Mouse (Mus musculus) gastrocnemius, postnatal 14 days (tissue): ENCODE results near the gene Zfp704. TPM values are rescaled to one million over a fixed set of nuclear protein-coding genes. Genes with fewer than 3 reads are reported as not detected.

Source experiments
- DNase-seq: peaks from one replicate; pipeline ENCODE4 v3.0.0; 2021; ENCODE audit warnings: mixed read lengths
- intact Hi-C: fragments of 180-260 bp; cut with DNase I; formaldehyde crosslinking; loops from one replicate; pipeline ENCODE4 v1.15.1; 2025; ENCODE audit warnings: low total_unique reads
- total RNA-seq, 2 experiments: library from RNA; stranded (reverse); gene quantifications; 2 replicates each; pipeline ENCODE4 v1.2.3; 2021

Zfp704 gene
- total RNA-seq, 2 experiments from 2014 or later, result 6.9 to 9.5 TPM

GRCm38 (mm10) chr3:9530097-9530780 lies 79.6 kb downstream of the Zfp704 start:
- peak; percentile 48 for DNase-seq
- intact Hi-C loops, result no loop called here

GRCm38 (mm10) chr3:9524429-9524828 lies 85.5 kb downstream of the Zfp704 start:
- DNase-seq, result no peak
- intact Hi-C loops, result loop anchor here (10.0 kb wide), 1 partner anchor 60 kb away; no protein-coding TSS in a partner anchor

- peak; percentile 53 for DNase-seq
Measured at GRCm38 (mm10) chr3:9523081-9523932, 86.6 kb downstream of the Zfp704 start.

DNA sequence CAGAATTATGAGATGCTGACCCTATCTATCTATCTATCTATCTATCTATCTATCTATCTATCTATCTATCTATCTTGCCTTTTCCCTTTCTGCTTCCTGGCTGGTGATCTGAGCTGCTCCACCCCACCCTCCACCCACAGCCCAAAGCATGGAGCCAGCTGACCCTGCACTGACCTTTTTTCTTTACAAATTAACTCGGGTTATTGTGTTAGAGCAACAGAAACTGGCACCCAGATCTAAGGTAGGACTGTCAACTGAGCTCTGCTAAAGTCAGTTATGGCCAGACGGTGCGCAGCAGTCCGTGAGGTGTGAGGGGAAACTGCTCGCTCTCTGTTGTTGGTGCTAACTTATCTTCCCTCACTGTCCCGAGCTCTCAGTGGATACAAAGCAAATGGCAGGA lies 87.9 kb downstream of the Zfp704 start:
- intact Hi-C loops, result loop anchor here (10.0 kb wide), 1 partner anchor 63 kb away; no protein-coding TSS in a partner anchor
- DNase-seq, result no peak

More at GRCm38 (mm10) chr3:9523081-9523932, 86.6 kb downstream of the Zfp704 start:
- intact Hi-C loops, result loop anchor here (10.0 kb wide), 1 partner anchor 61 kb away; no protein-coding TSS in a partner anchor

- intact Hi-C loops, result loop anchor here (10.0 kb wide), 1 partner anchor 64 kb away; no protein-coding TSS in a partner anchor
- DNase-seq, result no peak
Measured at GRCm38 (mm10) chr3:9520728-9521054, 89.2 kb downstream of the Zfp704 start.

DNA sequence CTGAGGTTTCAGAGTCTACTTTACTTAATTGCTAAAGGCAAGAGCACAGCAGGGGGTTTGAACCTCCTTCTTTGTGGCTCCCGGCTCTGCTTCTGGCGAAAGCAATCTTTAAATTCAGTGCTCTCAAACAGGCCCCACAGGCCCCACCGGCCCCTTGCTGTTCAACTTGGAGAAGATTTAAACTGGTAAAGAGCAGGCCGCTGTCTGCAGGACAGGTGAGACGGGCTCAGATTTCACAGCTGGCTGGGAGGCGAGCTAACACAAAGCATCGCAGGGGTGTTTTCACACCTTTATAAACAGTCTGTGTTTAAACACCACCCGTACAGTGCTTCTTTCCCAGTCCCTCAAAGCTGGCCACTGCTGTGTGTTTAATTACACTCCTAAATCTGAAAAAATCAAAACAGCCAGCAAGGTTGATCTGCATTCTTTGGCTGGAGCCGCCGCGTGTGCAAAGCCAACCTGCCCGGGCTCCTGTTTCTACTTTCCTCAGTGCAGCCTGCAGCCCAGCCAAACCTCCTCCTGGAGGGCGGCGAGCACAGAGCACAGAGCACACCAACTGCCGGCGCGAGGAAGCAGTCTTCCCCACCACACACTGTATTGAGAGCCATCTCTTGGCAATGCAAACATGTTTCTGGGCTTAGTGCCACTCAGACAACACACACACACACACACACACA lies 89.7 kb downstream of the Zfp704 start:
- intact Hi-C loops, result loop anchor here (10.0 kb wide), 1 partner anchor 65 kb away; no protein-coding TSS in a partner anchor
- peak; percentile 55 for DNase-seq

- DNase-seq, result no peak
- intact Hi-C loops, result no loop called here
Measured at GRCm38 (mm10) chr3:9519491-9519890, 90.4 kb downstream of the Zfp704 start.

- no peak for DNase-seq
- intact Hi-C loops, result no loop called here
Measured at GRCm38 (mm10) chr3:9518936-9519335, 90.9 kb downstream of the Zfp704 start.

DNA sequence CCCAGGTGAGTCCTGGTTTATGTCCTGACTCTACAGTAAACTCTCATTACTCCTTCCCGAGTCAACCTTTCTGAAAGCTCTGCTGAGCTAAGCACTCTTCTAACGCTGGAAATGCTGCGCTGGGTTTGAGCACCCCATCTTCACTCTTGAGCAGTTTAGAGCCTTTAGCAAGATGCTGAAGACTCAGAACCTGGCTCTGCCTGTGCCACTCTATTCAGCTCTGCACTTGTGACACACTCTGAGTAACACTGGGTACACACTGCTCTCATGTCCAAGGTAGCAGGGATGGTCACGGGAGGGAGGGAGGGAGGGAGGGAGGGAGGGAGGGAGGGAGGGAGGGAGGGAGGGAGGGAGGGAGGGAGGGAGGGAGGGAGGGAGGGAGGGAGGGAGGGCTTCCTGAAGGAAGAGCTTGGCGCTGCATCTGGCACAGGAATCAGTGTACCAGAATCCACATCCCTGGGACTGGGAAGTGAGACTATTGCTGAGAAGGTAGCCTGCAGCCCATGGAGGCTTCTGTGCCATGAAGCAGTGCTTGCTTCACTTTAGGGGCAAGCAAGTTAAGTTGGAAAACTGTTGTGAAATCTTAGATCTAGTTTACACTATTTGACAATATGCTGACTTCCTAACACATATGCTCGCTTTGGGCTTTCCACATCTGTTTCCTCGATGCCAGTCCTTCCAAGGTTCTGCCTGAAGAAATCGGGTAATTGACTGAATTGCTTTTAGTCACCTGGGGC lies 93.6 kb downstream of the Zfp704 start:
- intact Hi-C loops, result no loop called here
- no peak for DNase-seq

GRCm38 (mm10) chr3:9515527-9515926 lies 94.4 kb downstream of the Zfp704 start:
- intact Hi-C loops, result no loop called here
- DNase-seq, result no peak

GRCm38 (mm10) chr3:9513703-9514110 lies 96.2 kb downstream of the Zfp704 start:
- DNase-seq, result no peak
- intact Hi-C loops, result no loop called here

- intact Hi-C loops, result no loop called here
- DNase-seq, result no peak
Measured at GRCm38 (mm10) chr3:9512199-9512598, 97.7 kb downstream of the Zfp704 start.

GRCm38 (mm10) chr3:9505692-9506211 lies 104.1 kb downstream of the Zfp704 start:
- intact Hi-C loops, result no loop called here
- no peak for DNase-seq

- intact Hi-C loops, result no loop called here
- no peak for DNase-seq
Measured at GRCm38 (mm10) chr3:9504371-9504770, 105.5 kb downstream of the Zfp704 start.

GRCm38 (mm10) chr3:9500725-9501124 lies 109.2 kb downstream of the Zfp704 start:
- intact Hi-C loops, result no loop called here
- peak; percentile 91 for DNase-seq

GRCm38 (mm10) chr3:9499994-9500553 lies 109.8 kb downstream of the Zfp704 start:
- intact Hi-C loops, result no loop called here
- no peak for DNase-seq

DNA sequence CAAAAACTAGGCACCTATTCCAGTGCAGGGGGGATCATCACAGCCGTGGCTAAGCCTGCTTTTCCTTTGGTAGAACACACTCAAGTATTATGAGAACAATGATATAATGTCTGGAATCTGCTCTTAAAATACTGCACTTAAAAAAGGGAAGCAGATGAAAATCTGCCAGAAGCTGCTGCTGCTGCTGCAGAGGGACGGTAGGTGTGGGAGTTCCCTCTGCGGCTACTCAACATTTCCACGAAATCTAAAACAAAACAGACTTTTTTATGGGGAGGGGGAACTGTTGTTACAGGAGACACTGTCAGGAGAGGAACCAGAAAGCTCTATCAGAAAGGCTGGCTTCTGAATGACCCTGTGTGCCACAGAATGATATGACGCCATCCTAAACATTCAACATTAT lies 110.4 kb downstream of the Zfp704 start:
- no peak for DNase-seq
- intact Hi-C loops, result no loop called here

GRCm38 (mm10) chr3:9497260-9497659 lies 112.6 kb downstream of the Zfp704 start:
- no peak for DNase-seq
- intact Hi-C loops, result no loop called here

DNA sequence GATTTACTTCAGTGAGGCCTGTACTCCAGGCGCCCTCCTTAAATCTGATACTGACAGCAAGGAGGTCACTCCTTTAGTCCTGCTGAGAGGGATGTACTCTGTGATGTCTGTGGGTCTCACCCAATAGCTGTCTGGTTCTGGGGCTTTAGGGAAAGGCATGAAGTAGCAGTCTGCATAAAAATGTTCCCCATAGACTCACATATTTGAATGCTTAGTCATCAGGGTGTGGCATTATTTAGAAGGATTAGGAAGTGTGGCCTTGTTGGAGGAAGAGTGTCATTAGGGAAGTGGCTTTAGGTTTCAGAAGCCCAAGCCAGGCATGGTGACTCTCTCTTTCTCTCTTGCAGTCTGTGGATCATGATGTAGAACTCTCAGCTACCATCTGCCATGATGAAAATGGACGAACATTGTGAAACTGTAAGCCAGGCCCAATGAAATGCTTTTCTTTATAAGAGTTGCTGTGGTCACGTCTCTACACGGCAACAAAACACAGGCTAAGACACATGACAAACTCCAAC lies 118.1 kb downstream of the Zfp704 start:
- no peak for DNase-seq
- intact Hi-C loops, result no loop called here
